Mouse (Mus musculus): Measurements from ENCODE around the gene Sh3glb1.

DNA sequence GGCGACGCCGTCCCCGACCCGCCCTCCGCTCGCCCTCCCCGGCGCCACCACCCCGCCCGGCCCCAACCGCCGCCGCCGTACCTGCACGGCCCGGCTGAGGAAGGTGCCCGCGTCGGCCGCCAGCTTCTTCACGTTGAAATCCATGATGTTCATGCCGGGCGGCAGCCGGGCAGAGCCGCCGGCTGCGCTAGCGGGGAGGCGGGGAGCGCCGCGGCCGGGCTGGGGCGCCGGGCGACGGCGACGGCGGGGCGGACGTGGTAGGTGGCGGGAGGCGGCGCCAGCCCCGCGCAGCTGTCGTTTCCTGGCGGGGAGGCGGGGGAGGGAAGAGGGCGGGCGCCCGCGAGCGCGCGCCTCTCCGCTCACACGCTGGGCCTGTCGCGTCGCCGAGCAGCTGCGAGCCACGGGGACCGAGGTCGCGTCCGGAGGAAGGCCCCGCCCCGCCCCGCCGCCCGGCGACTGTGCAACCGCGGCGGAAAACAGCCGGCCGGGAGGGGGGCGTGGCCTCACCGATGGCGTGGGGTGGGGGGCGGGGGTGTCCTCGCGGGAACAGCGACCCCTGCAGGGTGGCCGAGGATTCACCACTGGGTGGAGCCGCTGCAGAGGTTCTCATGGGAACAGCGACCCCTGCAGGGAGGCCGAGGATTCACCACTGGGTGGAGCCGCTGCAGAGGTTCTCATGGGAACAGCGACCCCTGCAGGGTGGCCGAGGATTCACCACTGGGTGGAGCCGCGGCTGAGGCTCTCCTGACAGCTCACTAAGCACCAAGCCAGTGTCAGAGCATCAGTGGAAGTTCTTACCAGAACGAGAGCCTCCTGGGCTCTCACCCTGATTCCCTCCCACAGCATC, at the start of gene Sh3glb1:
- TF ChIP-seq CTCF (IDR thresholded peaks at IDR 0.05; ENCODE audit: control insufficient read depth, insufficient read depth, insufficient read length) (peak; percentile 96), FOSL1 (IDR thresholded peaks at IDR 0.05; ENCODE audit: insufficient read depth, low read length, poor library complexity, severe bottlenecking) (no peak)
